Mouse (Mus musculus): Measurements from ENCODE around the gene Fam206a.

DNA sequence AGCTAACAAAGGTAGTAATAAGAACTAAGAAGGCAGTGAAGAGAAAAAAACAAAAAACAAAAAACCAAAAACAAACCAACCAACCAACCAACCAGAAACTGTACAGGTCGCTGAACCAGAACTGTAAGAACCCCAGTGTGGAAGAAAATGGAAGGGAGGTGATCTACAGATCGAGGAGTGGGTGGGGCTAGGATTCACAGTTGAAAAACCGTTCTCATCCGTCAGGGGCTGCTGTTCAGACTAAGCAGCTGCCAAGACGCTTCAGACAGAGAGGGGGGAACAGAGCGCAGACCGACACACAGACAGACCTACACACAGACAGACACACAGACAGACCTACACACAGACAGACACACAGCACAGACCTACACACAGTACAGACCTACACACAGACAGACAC is 40.4 kb downstream of the Fam206a start:
- no peak for TF ChIP-seq CTCF (conservative IDR thresholded peaks at IDR 0.05; ENCODE audit: insufficient read depth, insufficient read length, low read depth, low read length)
- TF ChIP-seq POLR2A (IDR thresholded peaks at IDR 0.05; ENCODE audit: low read depth, low read length): no peak
